Mouse (Mus musculus) small intestine, adult 2 months (tissue): Measurements from ENCODE around the gene Me3. TPM values are rescaled to one million over a fixed set of nuclear protein-coding genes. Genes with fewer than 3 reads are reported as not detected.

ENCODE experiments used
- H3K27ac ChIP-seq: fragments of 200-500 bp; 2 replicates; pipeline ENCODE4 v1.5.1; 2012; ENCODE audit warnings: low read depth, low read length, control low read depth, inconsistent platforms; ENCODE audit not compliant: insufficient read depth
- H3K27me3 ChIP-seq: fragments of 200-500 bp; 2 replicates; pipeline ENCODE4 v1.6.1; 2012; ENCODE audit warnings: mild to moderate bottlenecking, moderate library complexity, low read length, inconsistent platforms; ENCODE audit not compliant: control insufficient read depth, insufficient read depth
- H3K36me3 ChIP-seq: fragments of 200-500 bp; 2 replicates; pipeline ENCODE4 v1.6.1; 2012; ENCODE audit warnings: mild to moderate bottlenecking, low read length, control low read depth, inconsistent platforms; ENCODE audit not compliant: control insufficient read depth, insufficient read depth
- H3K4me1 ChIP-seq: fragments of 200-500 bp; 2 replicates; pipeline ENCODE4 v1.6.1; 2012; ENCODE audit warnings: low read length, inconsistent platforms, mixed read lengths; ENCODE audit not compliant: control insufficient read depth, insufficient read depth, insufficient read length
- H3K4me3 ChIP-seq: fragments of 200-500 bp; 2 replicates; pipeline ENCODE4 v1.5.1; 2012; ENCODE audit warnings: low read depth, mild to moderate bottlenecking, control low read depth, inconsistent platforms, low read length, moderate library complexity
- CTCF ChIP-seq: fragments of 200-500 bp; IDR thresholded peaks from 2 replicates; pipeline ENCODE4 v1.5.1; 2012; ENCODE audit warnings: low read depth, mild to moderate bottlenecking, control low read depth, inconsistent platforms, low read length, moderate library complexity, mixed read lengths; ENCODE audit not compliant: insufficient replicate concordance, insufficient read length; ENCODE audit errors: extremely low read depth
- POLR2A ChIP-seq: fragments of 200-500 bp; IDR thresholded peaks from 2 replicates; pipeline ENCODE4 v1.6.1; 2012; ENCODE audit warnings: low read depth, mild to moderate bottlenecking, control low read depth, inconsistent platforms, low read length, moderate library complexity
- WGBS: fragments of 180-500 bp; shearing (Covaris S2); methylation state at CpG from one replicate; pipeline ENCODE4 v1.1.7; 2018; 5-methylcytosine and 5-hydroxymethylcytosine counted together
- polyA plus RNA-seq: library from polyadenylated mRNA; depleted of rRNA; stranded (reverse); fragments of >200 nt; gene quantifications from 2 replicates; pipeline ENCODE4 v1.2.3, GENCODE M21; 2012

Gene Me3
- polyA plus RNA-seq, 1 experiment, result 1.5 TPM

DNA sequence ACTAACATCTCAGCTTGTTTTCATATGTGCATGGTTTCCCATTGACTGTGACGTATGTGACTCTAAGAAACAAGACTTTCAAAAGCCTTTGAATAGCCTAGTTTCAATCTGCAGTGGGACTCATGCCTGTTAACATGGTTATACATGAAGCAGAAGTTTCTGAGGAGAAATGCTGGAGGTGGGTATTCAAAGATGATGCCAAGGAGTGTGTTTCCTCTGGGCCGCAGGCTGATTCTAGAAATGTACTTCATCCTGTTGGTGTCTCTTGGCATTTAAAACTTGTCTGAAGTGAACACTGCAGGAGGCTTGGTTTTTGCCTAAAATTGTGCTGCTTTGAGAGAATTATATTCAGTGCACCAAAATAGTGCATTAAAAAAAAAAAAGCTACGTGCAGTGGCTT lies 34.2 kb downstream of the Me3 start:
- Histone ChIP-seq H3K36me3 (no peaks in the 10 kb centered on the region), H3K4me1 (no peaks in the 10 kb centered on the region)
- TF ChIP-seq CTCF (no peak), POLR2A (no peak)

GRCm38 (mm10) chr7:89667570-89667969 lies 35.4 kb downstream of the Me3 start:
- TF ChIP-seq CTCF, result no peak
- TF ChIP-seq POLR2A, result no peak
- Histone ChIP-seq H3K36me3 (no peaks in the 10 kb centered on the region), H3K27ac (no peak overlapping the region), H3K4me3 (no peak overlapping the region), H3K4me1 (no peaks in the 10 kb centered on the region), H3K27me3 (no peaks in the 10 kb centered on the region)
- WGBS, result 89% methylated on average over 4 of the region's 4 CpGs

More for the DNA sequence above, 34.2 kb downstream of the Me3 start:
- Histone ChIP-seq H3K4me3 (no peak overlapping the region), H3K27ac (no peak overlapping the region), H3K27me3 (no peaks in the 10 kb centered on the region)
- 82% methylated on average over 3 of the region's 3 CpGs for WGBS

GRCm38 (mm10) chr7:89669461-89669860 lies 37.3 kb downstream of the Me3 start:
- no peak overlapping the region for H3K4me3 ChIP-seq
- WGBS, result 82% methylated on average over 6 of the region's 6 CpGs
- H3K36me3 ChIP-seq, result no peaks in the 10 kb centered on the region
- no peak for TF ChIP-seq POLR2A
- TF ChIP-seq CTCF, result no peak
- H3K27me3 ChIP-seq, result no peaks in the 10 kb centered on the region
- H3K27ac ChIP-seq, result no peak overlapping the region
- H3K4me1 ChIP-seq, result no peaks in the 10 kb centered on the region

DNA sequence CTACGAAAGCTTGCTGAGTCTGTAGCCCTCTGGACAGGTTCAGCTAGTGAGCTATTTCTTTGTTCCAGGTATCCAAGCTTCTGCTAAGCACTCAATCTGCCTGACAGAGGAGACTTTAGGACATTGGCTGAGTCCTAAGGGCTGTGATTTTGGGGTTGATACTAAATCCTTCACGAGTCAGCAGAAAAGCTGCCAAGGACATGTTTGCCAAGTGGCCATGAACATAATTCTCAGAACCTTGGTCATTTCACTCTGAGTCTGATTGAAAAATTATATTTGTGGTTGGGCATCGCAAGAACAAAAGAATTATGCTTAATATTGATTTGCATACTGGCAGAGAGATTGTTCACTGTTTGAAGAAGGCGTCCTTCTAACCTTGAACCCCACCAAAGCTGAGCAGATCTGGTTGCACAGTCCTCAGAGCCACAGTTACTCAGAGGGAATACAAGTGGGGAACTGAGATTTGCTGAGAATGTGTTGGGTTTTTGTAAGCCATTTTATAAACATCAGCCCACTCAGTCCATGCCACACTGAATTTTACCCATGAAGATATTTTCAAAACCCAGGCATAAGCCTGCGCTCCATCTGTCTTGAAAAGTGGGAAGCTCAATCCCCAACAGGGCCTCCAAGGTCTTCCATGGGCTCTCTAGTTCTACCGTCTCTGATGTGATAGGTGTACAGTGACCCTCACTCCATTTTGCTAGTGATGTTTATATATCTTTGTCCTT lies 39.1 kb downstream of the Me3 start:
- Histone ChIP-seq H3K27ac (no peak overlapping the region), H3K36me3 (no peaks in the 10 kb centered on the region), H3K4me1 (no peaks in the 10 kb centered on the region), H3K4me3 (no peak overlapping the region), H3K27me3 (no peaks in the 10 kb centered on the region)
- WGBS, result 82% methylated on average over 6 of the region's 6 CpGs
- no peak for TF ChIP-seq POLR2A
- TF ChIP-seq CTCF, result no peak

DNA sequence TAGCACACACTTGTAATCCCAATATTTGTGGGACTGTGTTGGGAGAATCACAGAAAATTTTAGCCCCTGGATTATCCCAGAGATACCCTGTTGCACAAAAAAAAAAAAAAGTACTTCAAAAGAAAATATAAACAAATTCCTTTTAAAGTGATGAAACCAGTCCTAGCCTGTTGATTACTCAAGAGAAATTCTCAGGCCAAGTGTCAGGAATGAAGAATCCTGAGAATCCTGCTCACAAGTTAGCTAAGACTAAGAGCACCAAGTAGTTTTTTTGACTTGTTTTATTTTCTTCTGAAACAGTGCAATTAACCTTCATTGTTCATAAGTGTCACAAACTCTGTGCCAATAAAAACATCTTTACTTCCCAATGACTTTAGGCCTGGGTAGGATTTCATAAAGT lies 44.0 kb downstream of the Me3 start:
- TF ChIP-seq POLR2A, result no peak
- no peak for TF ChIP-seq CTCF
- no peak overlapping the region for H3K27ac ChIP-seq
- H3K27me3 ChIP-seq, result no peaks in the 10 kb centered on the region

GRCm38 (mm10) chr7:89677850-89678249 lies 45.7 kb downstream of the Me3 start:
- Histone ChIP-seq H3K27me3 (no peaks in the 10 kb centered on the region), H3K27ac (no peak overlapping the region), H3K36me3 (no peaks in the 10 kb centered on the region), H3K4me1 (no peaks in the 10 kb centered on the region), H3K4me3 (no peak overlapping the region)
- WGBS, result 92% methylated on average over 1 of the region's 1 CpGs
- TF ChIP-seq POLR2A, result no peak
- no peak for TF ChIP-seq CTCF

More for the DNA sequence above, 44.0 kb downstream of the Me3 start:
- Histone ChIP-seq H3K4me1 (no peaks in the 10 kb centered on the region), H3K36me3 (no peaks in the 10 kb centered on the region), H3K4me3 (no peak overlapping the region)

DNA sequence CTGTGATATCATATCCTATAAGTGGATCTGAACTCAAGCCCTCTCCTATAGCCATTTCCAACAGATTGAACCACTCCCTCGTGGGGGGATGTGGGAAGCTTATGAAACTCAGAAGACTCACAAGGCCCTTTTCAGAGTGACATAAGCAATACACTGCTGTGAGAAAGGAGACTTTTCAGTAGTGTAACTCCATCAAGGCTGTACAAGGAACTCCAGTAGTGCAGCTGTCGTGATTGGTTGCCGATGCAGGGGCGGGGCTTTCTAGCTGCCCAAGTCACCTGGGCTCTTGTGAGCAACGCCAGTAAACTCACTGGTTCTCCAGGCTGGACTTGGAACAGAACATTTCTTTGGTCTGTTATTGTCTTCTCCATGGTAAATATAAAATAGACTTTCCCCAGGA lies 46.5 kb downstream of the Me3 start:
- no peak for TF ChIP-seq CTCF
- TF ChIP-seq POLR2A, result no peak
- 79% methylated on average over 5 of the region's 5 CpGs for WGBS

More for the DNA sequence above, 46.5 kb downstream of the Me3 start:
- Histone ChIP-seq H3K4me3 (no peak overlapping the region), H3K36me3 (no peaks in the 10 kb centered on the region), H3K4me1 (no peaks in the 10 kb centered on the region), H3K27ac (no peak overlapping the region), H3K27me3 (no peaks in the 10 kb centered on the region)
